Mouse (Mus musculus) bone marrow, adult 2 months (tissue): ENCODE data around the gene Mipep. TPM values are rescaled to one million over a fixed set of nuclear protein-coding genes. Genes with fewer than 3 reads are reported as not detected.

ENCODE experiments used
- H3K27ac ChIP-seq: fragments of 200-500 bp; 2 replicates; pipeline ENCODE4 v1.5.1; 2012; ENCODE audit warnings: low read depth, mild to moderate bottlenecking, control low read depth, inconsistent platforms, low read length; ENCODE audit not compliant: control insufficient read depth, poor library complexity, insufficient read depth
- H3K4me1 ChIP-seq: fragments of 200-500 bp; 2 replicates; pipeline ENCODE4 v1.6.1; 2011; ENCODE audit warnings: low read length; ENCODE audit not compliant: control insufficient read depth, insufficient read depth
- H3K4me3 ChIP-seq: fragments of 200-500 bp; replicated peaks from 2 replicates; pipeline ENCODE3; 2011; ENCODE audit warnings: mild to moderate bottlenecking, low read depth, low read length, control low read depth; ENCODE audit not compliant: control insufficient read depth
- CTCF ChIP-seq: fragments of 200-500 bp; IDR thresholded peaks from 2 replicates; pipeline ENCODE4 v1.5.1; 2011; ENCODE audit warnings: low read length, control low read depth; ENCODE audit not compliant: control insufficient read depth, insufficient read depth
- POLR2A ChIP-seq: fragments of 200-500 bp; IDR thresholded peaks from 2 replicates; pipeline ENCODE4 v1.6.1; 2011; ENCODE audit warnings: low read depth, mild to moderate bottlenecking, control low read depth, low read length, borderline replicate concordance; ENCODE audit not compliant: control insufficient read depth
- WGBS: fragments of 180-500 bp; shearing (Covaris S2); methylation state at CpG from one replicate; pipeline ENCODE4 v1.1.7; 2018; 5-methylcytosine and 5-hydroxymethylcytosine counted together
- polyA plus RNA-seq: library from polyadenylated mRNA; stranded (reverse); fragments of >200 nt; gene quantifications from 2 replicates; pipeline ENCODE4 v1.2.4, GENCODE M21; 2011; ENCODE audit warnings: low replicate concordance; ENCODE audit not compliant: missing spikeins, insufficient read depth, insufficient read length

Gene Mipep
- polyA plus RNA-seq, 1 experiment = 3.4 TPM

- Histone ChIP-seq H3K27ac (no peak overlapping the region), H3K4me3 (no peak overlapping the region), H3K4me1 (peaks cover 20% of the 10 kb centered on the region)
- no peak for TF ChIP-seq CTCF
- no peak for TF ChIP-seq POLR2A
- WGBS = 67% methylated on average over 5 of the region's 5 CpGs
These were observed 43.9 kb upstream of the Mipep start for GRCm38 (mm10) chr14:60740507-60740906.

GRCm38 (mm10) chr14:60741033-60741432, 43.3 kb upstream of the Mipep start:
- TF ChIP-seq CTCF (no peak), POLR2A (no peak)
- Histone ChIP-seq H3K27ac (no peak overlapping the region), H3K4me1 (peaks cover 20% of the 10 kb centered on the region), H3K4me3 (no peak overlapping the region)
- WGBS = 52% methylated on average over 8 of the region's 8 CpGs

DNA sequence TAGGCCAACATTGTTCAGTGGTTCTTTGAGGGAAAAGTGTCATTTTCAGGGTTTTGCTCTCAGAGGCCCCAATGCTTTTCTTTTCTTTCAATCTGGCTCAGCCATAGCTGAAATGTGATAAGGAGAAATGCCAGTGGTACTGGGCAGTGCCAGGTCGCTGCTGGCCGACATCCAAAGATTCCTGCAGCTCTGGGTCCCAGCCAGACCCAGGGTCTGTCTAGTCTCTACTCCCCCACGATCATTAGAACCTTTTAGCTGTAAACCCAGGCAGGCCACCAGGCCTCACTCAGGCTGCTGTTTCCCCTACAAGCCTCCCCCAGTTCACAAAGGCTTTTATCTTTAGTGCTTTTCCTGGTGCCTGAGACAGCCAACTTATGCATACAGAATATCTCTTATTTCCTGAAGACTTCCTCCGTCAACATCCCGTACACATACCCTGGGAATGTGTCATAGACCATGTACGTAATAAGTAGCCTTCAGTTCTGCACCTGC, 42.8 kb upstream of the Mipep start:
- WGBS = 40% methylated on average over 6 of the region's 6 CpGs
- Histone ChIP-seq H3K4me3 (no peak overlapping the region), H3K4me1 (peaks cover 16% of the 10 kb centered on the region), H3K27ac (no peak overlapping the region)
- TF ChIP-seq CTCF (no peak), POLR2A (no peak)

- TF ChIP-seq POLR2A = no peak
- TF ChIP-seq CTCF = no peak
- Histone ChIP-seq H3K4me3 (no peak overlapping the region), H3K27ac (no peak overlapping the region), H3K4me1 (peaks cover 18% of the 10 kb centered on the region)
- 69% methylated on average over 9 of the region's 9 CpGs for WGBS
These were observed 40.7 kb upstream of the Mipep start for GRCm38 (mm10) chr14:60743681-60744080.

DNA sequence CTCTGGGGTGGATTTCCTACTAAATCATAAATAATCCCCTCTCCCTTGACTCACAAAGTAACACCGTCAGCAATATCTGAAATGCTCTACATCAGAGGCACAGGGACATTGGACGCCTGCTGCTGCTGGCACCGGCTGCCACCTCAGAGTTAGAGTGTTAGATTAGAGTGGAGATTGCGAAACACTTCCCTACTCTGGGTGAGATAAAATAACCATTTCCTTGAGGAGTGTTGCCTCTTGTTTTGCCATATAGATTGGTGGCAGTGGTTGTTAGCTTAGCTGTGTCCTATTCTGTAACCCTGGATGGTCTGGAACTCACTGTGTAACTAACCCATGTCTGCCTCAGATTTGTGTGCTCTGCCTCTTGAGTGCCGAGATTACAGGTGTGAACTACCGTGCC, 39.2 kb upstream of the Mipep start:
- TF ChIP-seq CTCF (no peak), POLR2A (no peak)
- no peak overlapping the region for H3K27ac ChIP-seq
- no peak overlapping the region for H3K4me3 ChIP-seq
- peaks cover 16% of the 10 kb centered on the region for H3K4me1 ChIP-seq
- WGBS = 25% methylated on average over 6 of the region's 6 CpGs

- Histone ChIP-seq H3K4me3 (no peak overlapping the region), H3K4me1 (peaks cover 15% of the 10 kb centered on the region), H3K27ac (no peak overlapping the region)
- WGBS = 86% methylated on average over 10 of the region's 10 CpGs
- TF ChIP-seq POLR2A (no peak), CTCF (no peak)
These were observed 38.2 kb upstream of the Mipep start for GRCm38 (mm10) chr14:60746141-60746540.

GRCm38 (mm10) chr14:60747154-60747870, 37.1 kb upstream of the Mipep start:
- TF ChIP-seq POLR2A = no peak
- TF ChIP-seq CTCF = no peak
- no peak overlapping the region for H3K27ac ChIP-seq
- H3K4me3 ChIP-seq = peak overlapping the region; percentile 1
- 57% methylated on average over 21 of the region's 21 CpGs for WGBS
- peaks cover 15% of the 10 kb centered on the region for H3K4me1 ChIP-seq

- WGBS = 47% methylated on average over 12 of the region's 12 CpGs
- peak overlapping the region; percentile 51; the same call in 1 of the 2 replicates for H3K27ac ChIP-seq
- TF ChIP-seq CTCF = no peak
- no peak for TF ChIP-seq POLR2A
- H3K4me3 ChIP-seq = peak overlapping the region; percentile 42
- H3K4me1 ChIP-seq = peaks cover 12% of the 10 kb centered on the region
These were observed 34.5 kb upstream of the Mipep start for GRCm38 (mm10) chr14:60749880-60750279.

- Histone ChIP-seq H3K4me1 (peaks cover 10% of the 10 kb centered on the region), H3K4me3 (peak overlapping the region; percentile 21), H3K27ac (peak overlapping the region; percentile 54)
- WGBS = 84% methylated on average over 16 of the region's 16 CpGs
- TF ChIP-seq CTCF (no peak), POLR2A (no peak)
These were observed 32.8 kb upstream of the Mipep start for GRCm38 (mm10) chr14:60751581-60751980.
